Comparison of ENCODE assay signal across 8 mouse cellular contexts in genomic region chrX:12151269-12151995, GRCm38 (mm10). TPM values are rescaled to one million over a fixed set of nuclear protein-coding genes. Genes with fewer than 3 reads are reported as not detected.
A peak's percentile ranks its signal among the peaks of the same experiment; 100 is the strongest.
DNase-seq lines count a peak whose midpoint lies in the region; ATAC-seq lines count a peak whose summit lies in the region.

No protein-coding gene starts in this region.

- peak; percentile 47 for ATAC-seq in activated CD4-positive, CD25-positive, alpha-beta regulatory T cell, adult 4 months
- peak; percentile 69 for ATAC-seq in forebrain, embryonic 13.5 days
- ATAC-seq in limb, embryonic 12.5 days (ENCODE audit: insufficient number of reproducible peaks, insufficient read depth, low FRiP score, low TSS enrichment, low read depth) = no peak
- peak; percentile 57; the same call in 1 of the 2 replicates for ATAC-seq in neural tube, embryonic 15.5 days (ENCODE audit: low FRiP score)

- peak overlapping the region; percentile 58 for H3K9ac ChIP-seq in forebrain, embryonic 13.5 days
- no peak overlapping the region; the same call in 1 of the 2 replicates for H3K9ac ChIP-seq in limb, embryonic 12.5 days (replicated peaks)
- H3K9ac ChIP-seq in neural tube, embryonic 15.5 days (replicated peaks) = peak overlapping the region; percentile 28; the same call in 1 of the 2 replicates

- H3K4me3 ChIP-seq in forebrain, embryonic 13.5 days = peak overlapping the region; percentile 25
- peak overlapping the region; percentile 26 for H3K4me3 ChIP-seq in limb, embryonic 12.5 days (replicated peaks)
- H3K4me3 ChIP-seq in neural tube, embryonic 15.5 days (replicated peaks) = peak overlapping the region; percentile 25

- H3K27ac ChIP-seq in forebrain, embryonic 13.5 days = no peak overlapping the region
- H3K27ac ChIP-seq in limb, embryonic 12.5 days = no peak overlapping the region
- 0 out of 2 replicates have a peak overlapping the region, but pooled peaks have one; percentile 18 for H3K27ac ChIP-seq in neural tube, embryonic 15.5 days (replicated peaks)

- H3K4me1 ChIP-seq in forebrain, embryonic 13.5 days = peaks cover 32% of the 10 kb centered on the region
- peaks cover 53% of the 10 kb centered on the region for H3K4me1 ChIP-seq in limb, embryonic 12.5 days (replicated peaks)
- peaks cover 32% of the 10 kb centered on the region for H3K4me1 ChIP-seq in neural tube, embryonic 15.5 days

- H3K36me3 ChIP-seq in forebrain, embryonic 13.5 days (ENCODE audit: poor library complexity, severe bottlenecking) = no peaks in the 10 kb centered on the region
- no peaks in the 10 kb centered on the region for H3K36me3 ChIP-seq in limb, embryonic 12.5 days
- H3K36me3 ChIP-seq in neural tube, embryonic 15.5 days = no peaks in the 10 kb centered on the region

- H3K27me3 ChIP-seq in forebrain, embryonic 13.5 days = peaks cover 65% of the 10 kb centered on the region
- peaks cover 86% of the 10 kb centered on the region for H3K27me3 ChIP-seq in limb, embryonic 12.5 days
- H3K27me3 ChIP-seq in neural tube, embryonic 15.5 days (replicated peaks) = peaks cover 39% of the 10 kb centered on the region

- WGBS in forebrain, embryonic 13.5 days = 4% methylated on average over 43 of the region's 43 CpGs
- WGBS in limb, embryonic 12.5 days = 2% methylated on average over 32 of the region's 43 CpGs
- WGBS in neural tube, embryonic 15.5 days = 3% methylated on average over 43 of the region's 43 CpGs

- no peaks in the 10 kb centered on the region for H3K9me3 ChIP-seq in forebrain, embryonic 13.5 days (replicated peaks)
- H3K9me3 ChIP-seq in limb, embryonic 12.5 days = no peaks in the 10 kb centered on the region
- no peaks in the 10 kb centered on the region for H3K9me3 ChIP-seq in neural tube, embryonic 15.5 days (replicated peaks)

- H3K4me2 ChIP-seq in forebrain, embryonic 13.5 days = peak overlapping the region; percentile 59
- H3K4me2 ChIP-seq in limb, embryonic 12.5 days = peak overlapping the region; percentile 57
- peak overlapping the region; percentile 56 for H3K4me2 ChIP-seq in neural tube, embryonic 15.5 days

- peak; percentile 29 to 40 for DNase-seq in layer of hippocampus, postnatal 25 days (ENCODE audit: extremely low spot score in 1 of 2, low spot score in 1 of 2)
- no peak for DNase-seq in layer of hippocampus, adult 11-12 months (ENCODE audit: low spot score)
- DNase-seq in urinary bladder, postnatal 25 days (ENCODE audit: low spot score) = no peak
- no peak for DNase-seq in layer of hippocampus, adult 9-10 months (ENCODE audit: low spot score)

RNA-seq across cellular contexts. Expression of gene Bcor, which starts 8.7 kb away (rescaled TPM):
- total RNA-seq in layer of hippocampus, postnatal 25 days (2021) = 10 to 100 TPM; 17.1 to 17.6 TPM
- 10 to 100 TPM; 21.6 to 23.6 TPM for polyA plus RNA-seq in activated CD4-positive, CD25-positive, alpha-beta regulatory T cell, adult 4 months (2017; shearing (Covaris generic))
- 16.2 and 18.8 TPM in 2 replicates for polyA plus RNA-seq in forebrain, embryonic 13.5 days (2015; fragmentation: Nextera tagmentation; extraction: Ambion mirVana)
- polyA plus RNA-seq in limb, embryonic 12.5 days (2016; fragmentation: Nextera tagmentation; extraction: Ambion mirVana) = 25.6 and 30.5 TPM in 2 replicates
- 12.2 and 13.8 TPM in 2 replicates for polyA plus RNA-seq in neural tube, embryonic 15.5 days (2015; fragmentation: Nextera tagmentation; extraction: Ambion mirVana)

Comparison
In these comparisons a context has a peak if more than half of its experiments do, and no peak if none do; other contexts are left out.
1. DNase-seq: peak in layer of hippocampus, postnatal 25 days (2 of 2); none in layer of hippocampus, adult 11-12 months (single experiment), urinary bladder, postnatal 25 days (single experiment) and layer of hippocampus, adult 9-10 months (single experiment).
2. Peak in every context shown above with its lines, with median percentiles within 50 percentile points of each other: H3K4me2 ChIP-seq and H3K4me3 ChIP-seq.